Mouse (Mus musculus) embryonic facial prominence, embryonic 11.5 days (tissue): ENCODE data around the gene Rnaseh1. TPM values are rescaled to one million over a fixed set of nuclear protein-coding genes. Genes with fewer than 3 reads are reported as not detected.
A peak's percentile ranks its signal among the peaks of the same experiment; 100 is the strongest.

Source experiments
- ATAC-seq: fragments of 200-750 bp; cut with Nextera tagmentation; replicated peaks from 2 replicates; pipeline ENCODE4 v1.8.0; 2017; ENCODE audit warnings: low read depth; ENCODE audit not compliant: insufficient number of reproducible peaks, low FRiP score, low TSS enrichment
- DNase-seq: peaks from one replicate; pipeline ENCODE4 v3.0.0-alpha.2; 2015; ENCODE audit warnings: low spot score
- H3K27ac ChIP-seq: fragments of 300-500 bp; sonication (generic); replicated peaks from 2 replicates; pipeline ENCODE4 v1.5.1; 2014; ENCODE audit warnings: mild to moderate bottlenecking, low read depth, low read length, control low read depth
- H3K27me3 ChIP-seq: fragments of 300-500 bp; sonication (generic); 2 replicates; pipeline ENCODE4 v1.6.1; 2014; ENCODE audit warnings: mild to moderate bottlenecking, low read length, moderate library complexity, mixed read lengths; ENCODE audit not compliant: control insufficient read depth, insufficient read depth
- H3K36me3 ChIP-seq: fragments of 300-500 bp; sonication (generic); replicated peaks from 2 replicates; pipeline ENCODE4 v1.6.1; 2014; ENCODE audit warnings: low read depth, mild to moderate bottlenecking, low read length, moderate library complexity, mixed read lengths; ENCODE audit not compliant: control insufficient read depth, insufficient read depth
- H3K4me1 ChIP-seq: fragments of 300-500 bp; sonication (generic); 2 replicates; pipeline ENCODE4 v1.6.1; 2014; ENCODE audit warnings: low read length, mixed read lengths; ENCODE audit not compliant: control insufficient read depth, insufficient read depth
- H3K4me2 ChIP-seq: fragments of 300-500 bp; sonication (generic); 2 replicates; pipeline ENCODE4 v1.6.1; 2014; ENCODE audit warnings: low read depth, mild to moderate bottlenecking, control low read depth, low read length, moderate library complexity
- H3K4me3 ChIP-seq: fragments of 300-500 bp; sonication (generic); 2 replicates; pipeline ENCODE4 v1.5.1; 2014; ENCODE audit warnings: low read depth, low read length, control low read depth
- H3K9ac ChIP-seq: fragments of 300-500 bp; sonication (generic); replicated peaks from 2 replicates; pipeline ENCODE4 v1.6.1; 2014; ENCODE audit warnings: mild to moderate bottlenecking, control low read depth, low read length
- H3K9me3 ChIP-seq: fragments of 300-500 bp; sonication (generic); replicated peaks from 2 replicates; pipeline ENCODE4 v1.6.1; 2016; ENCODE audit warnings: mild to moderate bottlenecking, low read length, inconsistent platforms, mixed read lengths; ENCODE audit not compliant: control insufficient read depth
- WGBS: fragments of 180-500 bp; shearing (Covaris S2); extraction: QIAGEN DNeasy Blood & Tissue Kit; methylation state at CpG from one replicate; pipeline ENCODE4 v1.1.7; 2014; 5-methylcytosine and 5-hydroxymethylcytosine counted together
- polyA plus RNA-seq: library from polyadenylated mRNA; unstranded; fragments of >200 nt; fragmentation: Nextera tagmentation; extraction: Ambion mirVana; gene quantifications from 2 replicates; pipeline ENCODE4 v1.2.1, GENCODE M21; 2014

The Rnaseh1 gene
- polyA plus RNA-seq, 1 experiment from 2014 or later = 28.0 TPM

- Histone ChIP-seq H3K4me1 (no peaks in the 10 kb centered on the region; the same call in 1 of the 2 replicates), H3K9me3 (no peaks in the 10 kb centered on the region), H3K27ac (no peak overlapping the region), H3K9ac (no peak overlapping the region), H3K4me3 (0 out of 2 replicates have a peak overlapping the region, but pooled peaks have one; percentile 37), H3K36me3 (no peaks in the 10 kb centered on the region), H3K4me2 (no peak overlapping the region; the same call in 1 of the 2 replicates), H3K27me3 (no peaks in the 10 kb centered on the region)
- no peak for ATAC-seq
- 85% methylated on average over 10 of the region's 10 CpGs for WGBS
- no peak for DNase-seq
These were observed 24.8 kb downstream of the Rnaseh1 start for GRCm38 (mm10) chr12:28674038-28674720.

- Histone ChIP-seq H3K4me2 (peak within 1 kb of the TSS; percentile 47), H3K27me3 (no peaks in the 10 kb centered on the region), H3K4me3 (peak within 1 kb of the TSS; percentile 37), H3K27ac (peak within 1 kb of the TSS; percentile 36), H3K4me1 (no peaks in the 10 kb centered on the region; the same call in 1 of the 2 replicates), H3K9me3 (no peaks in the 10 kb centered on the region), H3K9ac (peak within 1 kb of the TSS; percentile 52), H3K36me3 (no peaks in the 10 kb centered on the region)
- DNase-seq (peak; percentile 86), ATAC-seq (peak; percentile 98)
- 2% methylated on average over 53 of the region's 53 CpGs for WGBS
These were observed 25.9 kb downstream of the Rnaseh1 start, which contains the start of gene Adi1 for GRCm38 (mm10) chr12:28675121-28675924. Adi1 (plus strand) TSS chr12:28675231.

- WGBS = 62% methylated on average over 5 of the region's 5 CpGs
- Histone ChIP-seq H3K4me1 (no peaks in the 10 kb centered on the region; the same call in 1 of the 2 replicates), H3K27me3 (no peaks in the 10 kb centered on the region), H3K4me2 (peak overlapping the region; percentile 47), H3K4me3 (peak overlapping the region; percentile 37), H3K36me3 (no peaks in the 10 kb centered on the region), H3K9me3 (no peaks in the 10 kb centered on the region), H3K27ac (peak overlapping the region; percentile 36), H3K9ac (peak overlapping the region; percentile 52)
- ATAC-seq = no peak
- DNase-seq = no peak
These were observed 26.5 kb downstream of the Rnaseh1 start for GRCm38 (mm10) chr12:28675925-28676209.

- no peak for ATAC-seq
- no peak for DNase-seq
- no peak overlapping the region for H3K27ac ChIP-seq
- no peak overlapping the region for H3K9ac ChIP-seq
- no peak overlapping the region for H3K4me2 ChIP-seq
- 74% methylated on average over 1 of the region's 1 CpGs for WGBS
- no peaks in the 10 kb centered on the region for H3K4me1 ChIP-seq
- no peaks in the 10 kb centered on the region for H3K36me3 ChIP-seq
- H3K4me3 ChIP-seq = no peak overlapping the region
- H3K27me3 ChIP-seq = no peaks in the 10 kb centered on the region
- no peaks in the 10 kb centered on the region for H3K9me3 ChIP-seq
These were observed 35.3 kb downstream of the Rnaseh1 start for GRCm38 (mm10) chr12:28684674-28685073.

- Histone ChIP-seq H3K27ac (no peak overlapping the region), H3K27me3 (no peaks in the 10 kb centered on the region), H3K4me1 (no peaks in the 10 kb centered on the region), H3K4me3 (no peak overlapping the region), H3K4me2 (no peak overlapping the region), H3K36me3 (no peaks in the 10 kb centered on the region), H3K9me3 (no peaks in the 10 kb centered on the region), H3K9ac (no peak overlapping the region)
- 73% methylated on average over 3 of the region's 3 CpGs for WGBS
- DNase-seq = no peak
- no peak for ATAC-seq
These were observed 36.4 kb downstream of the Rnaseh1 start for GRCm38 (mm10) chr12:28685771-28686170.

- ATAC-seq = no peak
- H3K4me3 ChIP-seq = no peak overlapping the region
- H3K27me3 ChIP-seq = no peaks in the 10 kb centered on the region
- H3K9me3 ChIP-seq = no peaks in the 10 kb centered on the region
- H3K36me3 ChIP-seq = no peaks in the 10 kb centered on the region
- whole genome bisulfite sequencing = 56% methylated on average over 8 of the region's 8 CpGs
- no peak overlapping the region for H3K27ac ChIP-seq
- H3K4me2 ChIP-seq = no peak overlapping the region
- H3K9ac ChIP-seq = no peak overlapping the region
- no peaks in the 10 kb centered on the region for H3K4me1 ChIP-seq
- no peak for DNase-seq
These were observed 36.9 kb downstream of the Rnaseh1 start for GRCm38 (mm10) chr12:28686199-28686879.

DNA sequence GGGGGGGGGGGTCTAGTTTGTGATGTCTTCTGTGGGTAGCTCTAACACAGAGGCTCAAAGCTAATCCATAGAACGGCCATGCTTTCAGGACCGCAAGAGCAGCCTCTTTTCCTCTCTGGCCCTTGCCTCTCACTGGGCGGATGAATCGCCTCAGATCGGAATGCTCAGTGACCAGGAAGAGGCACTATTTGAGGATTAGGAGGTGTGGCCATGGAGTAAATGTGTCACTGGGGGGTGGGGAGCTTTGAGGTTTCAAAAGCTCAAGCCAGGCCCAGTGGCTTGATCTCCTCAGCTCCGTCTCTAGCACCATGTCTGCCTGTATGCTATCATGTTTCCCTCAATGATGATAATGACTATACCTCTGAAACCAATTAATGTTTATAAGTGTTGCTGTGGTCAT is 39.6 kb downstream of the Rnaseh1 start:
- 79% methylated on average over 6 of the region's 6 CpGs for WGBS
- no peaks in the 10 kb centered on the region for H3K9me3 ChIP-seq
- DNase-seq = no peak
- no peaks in the 10 kb centered on the region for H3K4me1 ChIP-seq
- no peaks in the 10 kb centered on the region for H3K36me3 ChIP-seq
- ATAC-seq = no peak
- no peak overlapping the region for H3K27ac ChIP-seq
- no peak overlapping the region for H3K9ac ChIP-seq
- no peak overlapping the region for H3K4me2 ChIP-seq
- no peaks in the 10 kb centered on the region for H3K27me3 ChIP-seq
- H3K4me3 ChIP-seq = no peak overlapping the region

DNA sequence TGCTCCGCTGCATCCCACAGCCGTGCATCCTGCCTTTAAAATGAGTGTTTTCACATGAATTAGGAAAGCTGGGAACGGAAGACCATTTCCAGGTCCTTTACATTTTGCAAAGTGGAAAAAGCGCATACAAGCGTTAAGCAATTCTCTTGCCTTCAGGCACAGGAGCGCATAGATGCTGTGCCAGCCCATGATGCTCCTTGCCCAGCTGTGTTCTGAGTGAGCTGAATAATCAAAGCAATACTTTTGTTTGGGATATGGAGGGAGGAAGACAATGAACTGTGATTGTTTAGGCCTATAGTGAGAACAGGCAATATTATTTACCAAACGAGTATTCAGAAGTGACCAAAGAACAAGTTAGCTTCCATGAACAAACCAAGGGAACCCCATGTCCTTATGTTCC is 41.3 kb downstream of the Rnaseh1 start:
- Histone ChIP-seq H3K9me3 (no peaks in the 10 kb centered on the region), H3K4me1 (no peaks in the 10 kb centered on the region), H3K4me2 (no peak overlapping the region), H3K27ac (no peak overlapping the region), H3K27me3 (no peaks in the 10 kb centered on the region), H3K36me3 (no peaks in the 10 kb centered on the region), H3K4me3 (no peak overlapping the region), H3K9ac (no peak overlapping the region)
- no peak for ATAC-seq
- DNase-seq = no peak
- WGBS = 93% methylated on average over 7 of the region's 7 CpGs
